ENCODE assay signal across 8 mouse cellular contexts in the genomic region with DNA sequence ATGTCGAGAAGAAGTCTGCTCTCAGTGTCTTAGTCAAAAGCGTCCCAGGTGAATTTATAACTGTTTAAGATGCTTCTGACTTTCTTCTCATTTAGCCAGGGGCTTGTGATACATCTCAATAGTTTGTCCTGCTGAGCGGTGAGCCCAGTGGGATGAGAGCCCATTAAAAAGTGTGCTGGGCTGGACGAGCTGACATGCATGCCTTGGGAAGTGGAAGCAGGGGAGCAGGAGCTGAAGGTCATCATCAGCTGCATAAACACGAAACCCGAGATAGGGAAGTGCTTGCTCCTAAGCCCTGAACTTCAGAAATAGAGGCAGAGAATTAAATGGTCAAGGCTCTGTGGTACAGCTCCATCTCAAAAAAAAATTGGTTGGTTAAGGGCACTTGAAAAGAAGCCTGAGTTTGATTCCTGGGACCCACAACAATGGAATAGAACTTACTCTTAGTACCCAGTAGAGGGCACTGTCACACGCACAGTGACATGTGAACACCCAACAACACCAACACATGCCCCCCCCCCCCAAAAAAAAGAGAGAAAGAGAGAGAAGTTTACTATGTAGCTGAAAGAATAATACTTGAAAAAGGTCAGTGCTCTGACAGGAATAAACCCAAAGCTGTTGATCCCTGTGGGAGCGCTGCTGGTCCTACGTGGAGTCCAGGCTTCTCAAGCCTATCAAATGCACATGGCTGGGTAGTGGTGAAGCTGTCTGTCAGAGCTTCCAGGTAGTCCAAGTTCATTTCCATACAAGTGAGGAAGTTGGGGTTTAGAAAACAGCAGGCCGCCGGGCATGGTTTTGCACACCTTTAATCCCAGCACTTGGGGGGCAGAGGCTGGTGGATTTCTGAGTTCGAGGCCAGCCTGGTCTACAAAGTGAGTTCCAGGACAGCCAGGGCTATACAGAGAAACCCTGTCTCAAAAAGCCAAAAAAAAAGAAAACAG. TPM values are rescaled to one million over a fixed set of nuclear protein-coding genes. Genes with fewer than 3 reads are reported as not detected.
DNase-seq lines count a peak whose midpoint lies in the region; ATAC-seq and TF ChIP-seq lines count a peak whose summit lies in the region.

No protein-coding gene starts in this region.

- H3K4me1 ChIP-seq in embryonic facial prominence, embryonic 11.5 days (ENCODE audit: control insufficient read depth, insufficient read depth, low read length): no peaks in the 10 kb centered on the region
- H3K4me1 ChIP-seq in embryonic facial prominence, embryonic 10.5 days: 0 out of 2 replicates have a peak, but pooled peaks cover 4% of the 10 kb centered on the region
- H3K4me1 ChIP-seq in midbrain, postnatal 0 days (ENCODE audit: insufficient read depth, low read length): no peaks in the 10 kb centered on the region
- H3K4me1 ChIP-seq in midbrain, embryonic 15.5 days: peaks cover 3% of the 10 kb centered on the region; the same call in 1 of the 2 replicates

- no peak for ATAC-seq in embryonic facial prominence, embryonic 11.5 days (replicated peaks; ENCODE audit: insufficient number of reproducible peaks, low FRiP score, low TSS enrichment, low read depth)
- ATAC-seq in midbrain, postnatal 0 days (ENCODE audit: low FRiP score): no peak; the same call in 1 of the 2 replicates
- ATAC-seq in midbrain, embryonic 15.5 days (replicated peaks): no peak
- peak; percentile 52 for ATAC-seq in granulocyte monocyte progenitor cell, adult 5-6 weeks (replicated peaks; ENCODE audit: poor library complexity, severe bottlenecking)

- H3K9me3 ChIP-seq in embryonic facial prominence, embryonic 11.5 days (replicated peaks; ENCODE audit: control insufficient read depth, low read length): no peaks in the 10 kb centered on the region
- H3K9me3 ChIP-seq in embryonic facial prominence, embryonic 10.5 days: no peaks in the 10 kb centered on the region
- no peaks in the 10 kb centered on the region for H3K9me3 ChIP-seq in midbrain, postnatal 0 days (ENCODE audit: low read length)
- H3K9me3 ChIP-seq in midbrain, embryonic 15.5 days: no peaks in the 10 kb centered on the region

- peak; percentile 31 for DNase-seq in embryonic facial prominence, embryonic 11.5 days (ENCODE audit: low spot score)
- no peak for DNase-seq in embryonic facial prominence, embryonic 10.5 days (ENCODE audit: low spot score)
- peak; percentile 46 for DNase-seq in midbrain, postnatal 0 days (ENCODE audit: low spot score)
- peak; percentile 50 for DNase-seq in retina, postnatal 1 day
- DNase-seq in layer of hippocampus, postnatal 14 days (ENCODE audit: low spot score in 2 of 2): no peak
- DNase-seq in spleen, postnatal 10 days (ENCODE audit: low spot score in 2 of 2): no peak

- TF ChIP-seq CTCF in midbrain, postnatal 0 days (IDR thresholded peaks at IDR 0.05): peak; percentile 68

- H3K36me3 ChIP-seq in embryonic facial prominence, embryonic 11.5 days (replicated peaks; ENCODE audit: control insufficient read depth, insufficient read depth, low read depth, low read length): peaks cover 8% of the 10 kb centered on the region
- H3K36me3 ChIP-seq in embryonic facial prominence, embryonic 10.5 days (replicated peaks): peaks cover 99% of the 10 kb centered on the region
- peaks cover 71% of the 10 kb centered on the region for H3K36me3 ChIP-seq in midbrain, postnatal 0 days (ENCODE audit: insufficient read depth, low read length)
- H3K36me3 ChIP-seq in midbrain, embryonic 15.5 days (replicated peaks): peaks cover 66% of the 10 kb centered on the region

- H3K4me2 ChIP-seq in embryonic facial prominence, embryonic 11.5 days (ENCODE audit: low read depth, low read length): no peak overlapping the region
- no peak overlapping the region for H3K4me2 ChIP-seq in midbrain, postnatal 0 days (ENCODE audit: low read depth, low read length, poor library complexity, severe bottlenecking)
- H3K4me2 ChIP-seq in midbrain, embryonic 15.5 days: no peak overlapping the region

- H3K27ac ChIP-seq in embryonic facial prominence, embryonic 11.5 days (replicated peaks; ENCODE audit: low read depth, low read length): no peak overlapping the region
- H3K27ac ChIP-seq in embryonic facial prominence, embryonic 10.5 days (replicated peaks): no peak overlapping the region
- H3K27ac ChIP-seq in midbrain, postnatal 0 days (ENCODE audit: low read depth, low read length): no peak overlapping the region
- no peak overlapping the region for H3K27ac ChIP-seq in midbrain, embryonic 15.5 days

- 77% methylated on average over 12 of the region's 12 CpGs for WGBS in embryonic facial prominence, embryonic 11.5 days
- WGBS in embryonic facial prominence, embryonic 10.5 days: 79% methylated on average over 12 of the region's 12 CpGs
- WGBS in midbrain, postnatal 0 days: 76% methylated on average over 12 of the region's 12 CpGs
- 79% methylated on average over 12 of the region's 12 CpGs for WGBS in midbrain, embryonic 15.5 days

- H3K27me3 ChIP-seq in embryonic facial prominence, embryonic 11.5 days (ENCODE audit: control insufficient read depth, insufficient read depth, low read length): no peaks in the 10 kb centered on the region
- no peaks in the 10 kb centered on the region for H3K27me3 ChIP-seq in embryonic facial prominence, embryonic 10.5 days (replicated peaks; ENCODE audit: low read depth, poor library complexity, severe bottlenecking)
- no peaks in the 10 kb centered on the region for H3K27me3 ChIP-seq in midbrain, postnatal 0 days (ENCODE audit: insufficient read depth, low read length)
- H3K27me3 ChIP-seq in midbrain, embryonic 15.5 days (replicated peaks): no peaks in the 10 kb centered on the region

- H3K9ac ChIP-seq in embryonic facial prominence, embryonic 11.5 days (replicated peaks; ENCODE audit: low read length): no peak overlapping the region
- no peak overlapping the region for H3K9ac ChIP-seq in midbrain, postnatal 0 days (replicated peaks; ENCODE audit: low read length, poor library complexity, severe bottlenecking)
- H3K9ac ChIP-seq in midbrain, embryonic 15.5 days: no peak overlapping the region

- H3K4me3 ChIP-seq in embryonic facial prominence, embryonic 11.5 days (ENCODE audit: low read depth, low read length): no peak overlapping the region
- H3K4me3 ChIP-seq in embryonic facial prominence, embryonic 10.5 days: no peak overlapping the region
- H3K4me3 ChIP-seq in midbrain, postnatal 0 days (ENCODE audit: low read depth, low read length): no peak overlapping the region
- H3K4me3 ChIP-seq in midbrain, embryonic 15.5 days: no peak overlapping the region

RNA-seq across cellular contexts. Expression of a gene that starts 8.1 kb away (rescaled TPM):
- polyA plus RNA-seq in embryonic facial prominence, embryonic 11.5 days (2014; fragmentation: Nextera tagmentation; extraction: Ambion mirVana): 69.7 and 79.4 TPM in 2 replicates
- 79.1 and 79.7 TPM in 2 replicates for polyA plus RNA-seq in embryonic facial prominence, embryonic 10.5 days (2016; fragmentation: Nextera tagmentation; extraction: Ambion mirVana)
- 100 and 124 TPM in 2 replicates for total RNA-seq in midbrain, postnatal 0 days (2014; rRNA removed)
- 167 and 169 TPM in 2 replicates for polyA plus RNA-seq in midbrain, postnatal 0 days (2015; fragmentation: Nextera tagmentation; extraction: Ambion mirVana)
- 123 and 133 TPM in 2 replicates for polyA plus RNA-seq in midbrain, embryonic 15.5 days (2015; fragmentation: Nextera tagmentation; extraction: Ambion mirVana)
- total RNA-seq in granulocyte monocyte progenitor cell, adult 5-6 weeks (2014; fragmentation: Nextera tagmentation): 44.2 and 44.3 TPM in 2 replicates
- 47.7 and 63.0 TPM in 2 replicates for total RNA-seq in granulocyte monocyte progenitor cell, adult 5-6 weeks (2017)
- 100 to 1,000 TPM; 288 to 297 TPM for total RNA-seq in layer of hippocampus, postnatal 14 days (2021)

RNA-seq across cellular contexts. Expression of a gene that starts 25.7 kb away (rescaled TPM):
- 77.1 and 83.3 TPM in 2 replicates for polyA plus RNA-seq in embryonic facial prominence, embryonic 11.5 days (2014; fragmentation: Nextera tagmentation; extraction: Ambion mirVana)
- 49.5 and 50.0 TPM in 2 replicates for polyA plus RNA-seq in embryonic facial prominence, embryonic 10.5 days (2016; fragmentation: Nextera tagmentation; extraction: Ambion mirVana)
- 105 and 136 TPM in 2 replicates for total RNA-seq in midbrain, postnatal 0 days (2014; rRNA removed)
- 35.8 and 42.8 TPM in 2 replicates for polyA plus RNA-seq in midbrain, postnatal 0 days (2015; fragmentation: Nextera tagmentation; extraction: Ambion mirVana)
- polyA plus RNA-seq in midbrain, embryonic 15.5 days (2015; fragmentation: Nextera tagmentation; extraction: Ambion mirVana): 47.8 and 47.9 TPM in 2 replicates
- 88.5 and 94.4 TPM in 2 replicates for total RNA-seq in granulocyte monocyte progenitor cell, adult 5-6 weeks (2014; fragmentation: Nextera tagmentation)
- total RNA-seq in granulocyte monocyte progenitor cell, adult 5-6 weeks (2017): 123 and 124 TPM in 2 replicates
- 10 to 100 TPM; 64.6 to 65.1 TPM for total RNA-seq in layer of hippocampus, postnatal 14 days (2021)

RNA-seq across cellular contexts. Expression of a gene that starts 44.2 kb away (rescaled TPM):
- 41.5 and 43.0 TPM in 2 replicates for polyA plus RNA-seq in embryonic facial prominence, embryonic 11.5 days (2014; fragmentation: Nextera tagmentation; extraction: Ambion mirVana)
- 29.7 and 30.3 TPM in 2 replicates for polyA plus RNA-seq in embryonic facial prominence, embryonic 10.5 days (2016; fragmentation: Nextera tagmentation; extraction: Ambion mirVana)
- total RNA-seq in midbrain, postnatal 0 days (2014; rRNA removed): 19.1 and 22.2 TPM in 2 replicates
- polyA plus RNA-seq in midbrain, postnatal 0 days (2015; fragmentation: Nextera tagmentation; extraction: Ambion mirVana): 18.8 and 19.8 TPM in 2 replicates
- polyA plus RNA-seq in midbrain, embryonic 15.5 days (2015; fragmentation: Nextera tagmentation; extraction: Ambion mirVana): 27.4 and 27.9 TPM in 2 replicates
- total RNA-seq in granulocyte monocyte progenitor cell, adult 5-6 weeks (2014; fragmentation: Nextera tagmentation): 32.6 and 41.0 TPM in 2 replicates
- total RNA-seq in granulocyte monocyte progenitor cell, adult 5-6 weeks (2017): 48.4 and 54.8 TPM in 2 replicates
- 10 to 100 TPM; 20.6 to 22.2 TPM for total RNA-seq in layer of hippocampus, postnatal 14 days (2021)

RNA-seq across cellular contexts. Expression of a gene that starts 54.8 kb away (rescaled TPM):
- 0.55 and 0.71 TPM in 2 replicates for polyA plus RNA-seq in embryonic facial prominence, embryonic 11.5 days (2014; fragmentation: Nextera tagmentation; extraction: Ambion mirVana)
- 1.00 and 1.6 TPM in 2 replicates for polyA plus RNA-seq in embryonic facial prominence, embryonic 10.5 days (2016; fragmentation: Nextera tagmentation; extraction: Ambion mirVana)
- total RNA-seq in midbrain, postnatal 0 days (2014; rRNA removed): 1.3 and 1.4 TPM in 2 replicates
- 1.0 and 1.4 TPM in 2 replicates for polyA plus RNA-seq in midbrain, postnatal 0 days (2015; fragmentation: Nextera tagmentation; extraction: Ambion mirVana)
- 1.0 TPM in 2 replicates for polyA plus RNA-seq in midbrain, embryonic 15.5 days (2015; fragmentation: Nextera tagmentation; extraction: Ambion mirVana)
- 0.23 and 1.4 TPM in 2 replicates for total RNA-seq in granulocyte monocyte progenitor cell, adult 5-6 weeks (2014; fragmentation: Nextera tagmentation)
- total RNA-seq in granulocyte monocyte progenitor cell, adult 5-6 weeks (2017): 0.17 TPM in 1 of 2 replicates, not detected in the other
- total RNA-seq in layer of hippocampus, postnatal 14 days (2021): 1 to 10 TPM; 3.0 to 4.1 TPM

Comparison
In these comparisons a context has a peak if more than half of its experiments do, and no peak if none do; other contexts are left out.
1. DNase-seq: peak in embryonic facial prominence, embryonic 11.5 days (single experiment), midbrain, postnatal 0 days (single experiment) and retina, postnatal 1 day (single experiment); none in embryonic facial prominence, embryonic 10.5 days (single experiment), layer of hippocampus, postnatal 14 days (0 of 2) and spleen, postnatal 10 days (0 of 2).